Mouse (Mus musculus) left cerebral cortex, postnatal 25 days (tissue): ENCODE results near the gene Emilin1. TPM values are rescaled to one million over a fixed set of nuclear protein-coding genes. Genes with fewer than 3 reads are reported as not detected.

Experiments
- DNase-seq, 2 experiments: peaks; one replicate each; pipeline ENCODE4 v3.0.0; 2022; ENCODE audit warnings: low spot score in 2 of 2, mixed read lengths in 1 of 2
- intact Hi-C: fragments of 180-260 bp; cut with DNase I; formaldehyde crosslinking; loops from one replicate; pipeline ENCODE4 v1.15.1; 2025
- total RNA-seq, 2 experiments: library from RNA; stranded (reverse); gene quantifications; 2 replicates each; pipeline ENCODE4 v1.2.3; 2021

Gene Emilin1
- total RNA-seq, 2 experiments from 2014 or later = 2.1 to 2.3 TPM

GRCm38 (mm10) chr5:30950922-30951321, 37.7 kb downstream of the Emilin1 start:
- DNase-seq = no peak
- intact Hi-C loops = loop anchor here (10.0 kb wide), 1 partner anchor 244 kb away; the partner anchor contains the start of genes Eif2b4 and Snx17

- intact Hi-C loops = loop anchor here (10.0 kb wide), 1 partner anchor 243 kb away; the partner anchor contains the start of genes Eif2b4 and Snx17
Measured at GRCm38 (mm10) chr5:30951706-30952105, 38.5 kb downstream of the Emilin1 start.

GRCm38 (mm10) chr5:30952551-30952950, 39.3 kb downstream of the Emilin1 start:
- intact Hi-C loops = loop anchor here (10.0 kb wide), 1 partner anchor 242 kb away; the partner anchor contains the start of genes Eif2b4 and Snx17
- DNase-seq = no peak

More at GRCm38 (mm10) chr5:30951706-30952105, 38.5 kb downstream of the Emilin1 start:
- no peak for DNase-seq

GRCm38 (mm10) chr5:30954065-30954464, 40.9 kb downstream of the Emilin1 start:
- intact Hi-C loops = loop anchor here (10.0 kb wide), 1 partner anchor 241 kb away; the partner anchor contains the start of genes Eif2b4 and Snx17
- no peak for DNase-seq

GRCm38 (mm10) chr5:30954556-30954955, 41.4 kb downstream of the Emilin1 start:
- intact Hi-C loops = loop anchor here (10.0 kb wide), 1 partner anchor 240 kb away; the partner anchor contains the start of genes Eif2b4 and Snx17
- DNase-seq = no peak

GRCm38 (mm10) chr5:30955751-30956150, 42.5 kb downstream of the Emilin1 start:
- no peak for DNase-seq
- intact Hi-C loops = loop anchor here (10.0 kb wide), 1 partner anchor 239 kb away; the partner anchor contains the start of genes Eif2b4 and Snx17

- intact Hi-C loops = loop anchor here (10.0 kb wide), 1 partner anchor 237 kb away; the partner anchor contains the start of genes Eif2b4 and Snx17
- DNase-seq = no peak
Measured at GRCm38 (mm10) chr5:30957891-30958290, 44.7 kb downstream of the Emilin1 start.

GRCm38 (mm10) chr5:30959198-30959854, 46.1 kb downstream of the Emilin1 start:
- intact Hi-C loops = loop anchor here (10.0 kb wide), 1 partner anchor 235 kb away; the partner anchor contains the start of genes Eif2b4 and Snx17

GRCm38 (mm10) chr5:30959966-30960501, 46.8 kb downstream of the Emilin1 start, which contains the start of gene Preb:
Gene Preb (minus strand): TSS chr5:30960361.
- intact Hi-C loops = loop anchor here (2.0 to 10.0 kb wide), 3 partner anchors 89 to 335 kb away; partner anchors contain the start of genes Atraid, Eif2b4, Fndc4 and Gckr
- peak; percentile 99 for DNase-seq

More at GRCm38 (mm10) chr5:30959198-30959854, 46.1 kb downstream of the Emilin1 start:
- no peak for DNase-seq

- DNase-seq = no peak
- intact Hi-C loops = loop anchor here (2.0 to 10.0 kb wide), 2 partner anchors 88 to 334 kb away; partner anchors contain the start of genes Atraid, Fndc4, Gckr and Ift172
Measured at GRCm38 (mm10) chr5:30960814-30961213, 47.6 kb downstream of the Emilin1 start.

- no peak for DNase-seq
- intact Hi-C loops = loop anchor here (2.0 to 10.0 kb wide), 2 partner anchors 87 to 333 kb away; partner anchors contain the start of genes Atraid, Fndc4, Gckr and Ift172
Measured at GRCm38 (mm10) chr5:30961545-30962505, 48.6 kb downstream of the Emilin1 start.

GRCm38 (mm10) chr5:30963916-30964315, 50.7 kb downstream of the Emilin1 start:
- intact Hi-C loops = loop anchor here (10.0 kb wide), 1 partner anchor 331 kb away; the partner anchor contains the start of genes Fndc4, Gckr and Ift172
- no peak for DNase-seq

- no peak for DNase-seq
- intact Hi-C loops = loop anchor here (10.0 kb wide), 1 partner anchor 329 kb away; the partner anchor contains the start of genes Fndc4, Gckr and Ift172
Measured at GRCm38 (mm10) chr5:30966189-30966588, 53.0 kb downstream of the Emilin1 start.

GRCm38 (mm10) chr5:30968416-30968815, 55.2 kb downstream of the Emilin1 start, which contains the start of gene Tcf23:
Gene Tcf23 (plus strand): TSS chr5:30968662.
- intact Hi-C loops = loop anchor here (10.0 kb wide), 1 partner anchor 326 kb away; the partner anchor contains the start of genes Fndc4, Gckr and Ift172
- DNase-seq = no peak

GRCm38 (mm10) chr5:30969440-30969839, 56.2 kb downstream of the Emilin1 start:
- intact Hi-C loops = loop anchor here (10.0 kb wide), 1 partner anchor 325 kb away; the partner anchor contains the start of genes Fndc4, Gckr and Ift172
- DNase-seq = no peak
